Mouse (Mus musculus): ENCODE measurements around the gene Taf15. TPM values are rescaled to one million over a fixed set of nuclear protein-coding genes. Genes with fewer than 3 reads are reported as not detected.

Taf15 gene
- total and polyA plus RNA-seq, 2 experiments from 2014 or later, result 9.6 to 18.2 TPM

DNA sequence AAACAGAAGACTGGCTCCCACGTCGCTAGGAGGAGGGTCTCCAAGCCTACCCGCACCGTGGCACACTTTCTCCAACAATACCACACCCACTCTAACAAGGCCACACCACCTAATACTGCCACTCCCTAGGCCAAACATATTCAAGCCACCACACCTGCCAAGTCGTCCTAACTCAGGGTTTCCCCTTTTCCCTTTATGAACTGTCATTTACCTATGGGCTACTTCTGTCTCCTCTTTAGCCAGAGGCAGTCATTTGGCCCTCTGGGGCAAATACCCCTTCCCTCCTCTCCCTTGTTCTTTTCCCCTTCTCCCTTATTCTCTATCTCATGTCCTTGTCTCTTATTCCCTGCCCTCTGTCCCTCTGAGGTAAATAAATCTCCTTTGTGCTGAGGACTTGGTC, 78.8 kb downstream of the Taf15 start:
- no peak overlapping the region for H3K4me3 ChIP-seq (ENCODE audit: low read depth, low read length)
- no peaks in the 10 kb centered on the region for H3K4me1 ChIP-seq (ENCODE audit: insufficient read depth, low read length)
- TF ChIP-seq CTCF (IDR thresholded peaks at IDR 0.05), result no peak
- H3K36me3 ChIP-seq (ENCODE audit: insufficient read depth, low read length), result no peaks in the 10 kb centered on the region
- DNase-seq (ENCODE audit: low spot score), result no peak
- ATAC-seq (ENCODE audit: low FRiP score), result no peak
- 87% methylated on average over 5 of the region's 5 CpGs for WGBS
- no peak overlapping the region for H3K4me2 ChIP-seq (ENCODE audit: low read depth, low read length, poor library complexity, severe bottlenecking)
- H3K9ac ChIP-seq (replicated peaks; ENCODE audit: low read length, poor library complexity, severe bottlenecking), result no peak overlapping the region
- H3K27me3 ChIP-seq (ENCODE audit: insufficient read depth, low read length), result no peaks in the 10 kb centered on the region
- H3K9me3 ChIP-seq (ENCODE audit: low read length), result no peaks in the 10 kb centered on the region
- no peak overlapping the region for H3K27ac ChIP-seq (ENCODE audit: low read depth, low read length)

Other genes with a start within 250 kb of the Taf15 start
- not detected in 2 replicates for gene Slfn14, start 186.4 kb upstream of the Taf15 start, total RNA-seq (2014; rRNA removed)
- gene Slfn14, start 186.4 kb upstream of the Taf15 start, polyA plus RNA-seq (2015; fragmentation: Nextera tagmentation; extraction: Ambion mirVana), result not detected in 2 replicates
- 232 and 258 TPM in 2 replicates for gene Ap2b1, start 174.1 kb upstream of the Taf15 start, total RNA-seq (2014; rRNA removed)
- 107 and 110 TPM in 2 replicates for gene Ap2b1, start 174.1 kb upstream of the Taf15 start, polyA plus RNA-seq (2015; fragmentation: Nextera tagmentation; extraction: Ambion mirVana)
- gene Pex12, start 170.5 kb upstream of the Taf15 start, total RNA-seq (2014; rRNA removed), result 9.5 and 10.1 TPM in 2 replicates
- 10.4 and 11.8 TPM in 2 replicates for gene Pex12, start 170.5 kb upstream of the Taf15 start, polyA plus RNA-seq (2015; fragmentation: Nextera tagmentation; extraction: Ambion mirVana)
- 110 and 126 TPM in 2 replicates for gene Rasl10b, start 63.9 kb upstream of the Taf15 start, total RNA-seq (2014; rRNA removed)
- gene Rasl10b, start 63.9 kb upstream of the Taf15 start, polyA plus RNA-seq (2015; fragmentation: Nextera tagmentation; extraction: Ambion mirVana), result 43.9 and 44.3 TPM in 2 replicates
- gene Gas2l2, start 43.6 kb upstream of the Taf15 start, total RNA-seq (2014; rRNA removed), result 0.44 and 0.85 TPM in 2 replicates
- 0.52 and 0.67 TPM in 2 replicates for gene Gas2l2, start 43.6 kb upstream of the Taf15 start, polyA plus RNA-seq (2015; fragmentation: Nextera tagmentation; extraction: Ambion mirVana)
- not detected in 2 replicates for gene 1700020L24Rik, start 35.4 kb upstream of the Taf15 start, total RNA-seq (2014; rRNA removed)
- gene 1700020L24Rik, start 35.4 kb upstream of the Taf15 start, polyA plus RNA-seq (2015; fragmentation: Nextera tagmentation; extraction: Ambion mirVana), result 0.57 and 0.79 TPM in 2 replicates
- gene Mmp28, start 10.0 kb upstream of the Taf15 start, total RNA-seq (2014; rRNA removed), result 5.4 and 5.5 TPM in 2 replicates
- 1.2 and 1.4 TPM in 2 replicates for gene Mmp28, start 10.0 kb upstream of the Taf15 start, polyA plus RNA-seq (2015; fragmentation: Nextera tagmentation; extraction: Ambion mirVana)
- gene Heatr9, start 49.1 kb downstream of the Taf15 start, total RNA-seq (2014; rRNA removed), result not detected in 2 replicates
- not detected in 2 replicates for gene Heatr9, start 49.1 kb downstream of the Taf15 start, polyA plus RNA-seq (2015; fragmentation: Nextera tagmentation; extraction: Ambion mirVana)
- not detected in 2 replicates for gene Ccl5, start 57.4 kb downstream of the Taf15 start, total RNA-seq (2014; rRNA removed)
- not detected in 2 replicates for gene Ccl5, start 57.4 kb downstream of the Taf15 start, polyA plus RNA-seq (2015; fragmentation: Nextera tagmentation; extraction: Ambion mirVana)
- 1.3 and 2.9 TPM in 2 replicates for gene Ccl9, start 105.5 kb downstream of the Taf15 start, total RNA-seq (2014; rRNA removed)
- gene Ccl9, start 105.5 kb downstream of the Taf15 start, polyA plus RNA-seq (2015; fragmentation: Nextera tagmentation; extraction: Ambion mirVana), result 1.9 and 2.8 TPM in 2 replicates
- gene Ccl6, start 120.0 kb downstream of the Taf15 start, total RNA-seq (2014; rRNA removed), result 1.8 and 2.4 TPM in 2 replicates
- 3.6 and 4.4 TPM in 2 replicates for gene Ccl6, start 120.0 kb downstream of the Taf15 start, polyA plus RNA-seq (2015; fragmentation: Nextera tagmentation; extraction: Ambion mirVana)
- not detected in 2 replicates for gene Rpl9-ps1, start 172.5 kb downstream of the Taf15 start, total RNA-seq (2014; rRNA removed)
- not detected in 2 replicates for gene Rpl9-ps1, start 172.5 kb downstream of the Taf15 start, polyA plus RNA-seq (2015; fragmentation: Nextera tagmentation; extraction: Ambion mirVana)
- 0.76 and 5.3 TPM in 2 replicates for gene Ccl3, start 176.3 kb downstream of the Taf15 start, total RNA-seq (2014; rRNA removed)
- gene Ccl3, start 176.3 kb downstream of the Taf15 start, polyA plus RNA-seq (2015; fragmentation: Nextera tagmentation; extraction: Ambion mirVana), result 0.91 and 1.2 TPM in 2 replicates
- not detected in 2 replicates for gene Ccl4, start 189.5 kb downstream of the Taf15 start, total RNA-seq (2014; rRNA removed)
- gene Ccl4, start 189.5 kb downstream of the Taf15 start, polyA plus RNA-seq (2015; fragmentation: Nextera tagmentation; extraction: Ambion mirVana), result not detected in 2 replicates
- not detected in 2 replicates for gene Wfdc17, start 230.9 kb downstream of the Taf15 start, total RNA-seq (2014; rRNA removed)
- 0.70 and 0.75 TPM in 2 replicates for gene Wfdc17, start 230.9 kb downstream of the Taf15 start, polyA plus RNA-seq (2015; fragmentation: Nextera tagmentation; extraction: Ambion mirVana)
- gene Wfdc18, start 235.9 kb downstream of the Taf15 start, total RNA-seq (2014; rRNA removed), result not detected in 2 replicates
- gene Wfdc18, start 235.9 kb downstream of the Taf15 start, polyA plus RNA-seq (2015; fragmentation: Nextera tagmentation; extraction: Ambion mirVana), result 1.3 TPM in 1 of 2 replicates, not detected in the other